Mouse (Mus musculus): ENCODE measurements around the gene Kcnq1.

DNA sequence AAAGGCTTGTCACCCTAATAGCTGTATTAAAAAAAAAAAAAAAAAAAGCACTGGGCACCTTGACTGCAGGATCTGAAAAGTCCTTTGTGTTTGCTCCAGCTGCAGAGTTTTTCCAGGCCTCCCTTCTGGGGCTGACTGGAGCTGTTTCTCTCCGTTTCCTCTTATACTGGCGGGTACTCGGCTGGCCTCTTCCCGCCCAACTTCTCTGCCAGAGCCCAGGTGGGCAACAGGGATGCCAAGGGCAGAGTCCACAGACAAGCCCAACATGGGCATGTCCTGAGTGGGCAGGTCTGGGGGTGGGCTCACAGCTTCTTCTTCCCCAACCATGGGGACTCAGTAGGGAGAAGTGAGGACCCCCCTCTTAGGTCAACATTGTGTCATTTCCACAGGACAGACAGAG, 167.6 kb downstream of the Kcnq1 start:
- TF ChIP-seq POLR2A (IDR thresholded peaks at IDR 0.05; ENCODE audit: borderline replicate concordance, extremely low read depth, low read depth, low read length), result no peak
- no peak for TF ChIP-seq CTCF (IDR thresholded peaks at IDR 0.05; ENCODE audit: insufficient read depth, low read length)
